Mouse (Mus musculus): Measurements from ENCODE around the gene Pef1. TPM values are rescaled to one million over a fixed set of nuclear protein-coding genes. Genes with fewer than 3 reads are reported as not detected.

Pef1 gene
- polyA plus RNA-seq, 1 experiment from 2014 or later = 63.2 TPM

DNA sequence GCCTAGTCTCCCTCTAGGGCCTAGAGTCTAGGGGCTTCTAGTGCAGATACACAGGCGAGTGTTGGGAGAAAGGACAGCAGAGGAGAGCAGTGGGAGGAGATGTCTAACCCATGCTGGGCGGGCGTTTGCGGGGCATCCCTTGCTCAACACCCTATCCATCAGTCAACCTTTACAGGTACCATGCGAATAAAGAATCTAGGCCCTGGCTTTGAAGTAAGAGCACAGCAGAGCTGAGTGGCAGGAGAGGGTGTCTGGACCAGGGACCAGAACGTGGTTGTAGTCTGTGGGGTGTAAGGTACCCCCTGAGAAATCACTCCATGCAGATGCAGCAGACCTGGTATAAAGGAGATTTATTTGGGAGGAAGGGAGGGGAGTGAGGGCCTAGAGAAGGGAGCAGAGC, 61.8 kb downstream of the Pef1 start:
- CTCF ChIA-PET = no interaction called here
- no peaks in the 10 kb centered on the region for H3K27me3 ChIP-seq
- TF ChIP-seq CTCF (IDR thresholded peaks at IDR 0.05) = no peak

DNA sequence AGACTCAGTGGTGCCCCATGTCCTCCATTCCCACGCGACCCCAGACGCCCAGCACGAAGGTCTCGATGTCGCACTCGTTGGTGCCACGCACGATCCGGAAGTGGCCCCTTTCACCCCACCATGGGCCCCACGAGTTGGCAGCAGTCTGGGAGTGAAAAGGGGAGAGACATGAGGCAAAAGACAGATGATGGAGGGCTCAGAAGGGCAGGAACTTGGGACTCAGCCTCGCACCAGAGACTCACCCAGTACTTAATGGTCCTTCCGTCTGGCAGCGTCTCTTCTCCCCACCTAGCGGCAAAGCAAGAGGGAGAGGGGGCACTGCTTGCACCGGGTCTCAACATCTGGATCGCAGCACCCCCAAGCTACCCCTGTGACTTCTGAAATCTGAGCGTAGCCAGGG, 63.7 kb downstream of the Pef1 start:
- TF ChIP-seq CTCF (IDR thresholded peaks at IDR 0.05) = no peak
- ATAC-seq (no peak), DNase-seq (ENCODE audit: low read depth, low spot score) (no peak)
- in situ Hi-C loops (cut with MboI; ENCODE audit: low pct_unique_long_range_greater_than_20kb) = no loop called here
- ChIA-PET POLR2A (no interaction called here), CTCF (no interaction called here)
- H3K27me3 ChIP-seq = no peaks in the 10 kb centered on the region

More for the DNA sequence above, 61.8 kb downstream of the Pef1 start:
- DNase-seq (ENCODE audit: low read depth, low spot score) (no peak), ATAC-seq (no peak)
- in situ Hi-C loops (cut with MboI; ENCODE audit: low pct_unique_long_range_greater_than_20kb) = no loop called here
- POLR2A ChIA-PET = no interaction called here

DNA sequence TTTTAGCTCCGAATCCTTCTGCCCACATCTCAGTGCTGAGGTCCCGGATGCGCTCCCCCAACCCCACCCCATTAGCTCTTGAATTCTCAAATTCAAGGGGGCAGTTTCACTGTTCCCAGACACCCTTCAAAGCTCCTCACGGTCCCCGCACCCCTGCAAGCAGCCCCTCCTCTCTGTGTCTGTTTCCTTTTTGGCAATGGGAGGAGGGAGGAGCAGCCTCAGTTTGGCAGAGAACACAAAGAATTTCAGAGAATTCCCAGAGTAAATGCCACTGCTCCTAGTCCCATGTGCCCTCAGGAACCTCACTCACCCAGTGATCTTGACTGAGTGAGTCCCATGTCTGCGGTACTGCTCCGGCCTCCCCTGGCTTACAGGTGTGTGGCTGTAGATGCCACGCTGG, 64.2 kb downstream of the Pef1 start:
- POLR2A ChIA-PET = no interaction called here

DNA sequence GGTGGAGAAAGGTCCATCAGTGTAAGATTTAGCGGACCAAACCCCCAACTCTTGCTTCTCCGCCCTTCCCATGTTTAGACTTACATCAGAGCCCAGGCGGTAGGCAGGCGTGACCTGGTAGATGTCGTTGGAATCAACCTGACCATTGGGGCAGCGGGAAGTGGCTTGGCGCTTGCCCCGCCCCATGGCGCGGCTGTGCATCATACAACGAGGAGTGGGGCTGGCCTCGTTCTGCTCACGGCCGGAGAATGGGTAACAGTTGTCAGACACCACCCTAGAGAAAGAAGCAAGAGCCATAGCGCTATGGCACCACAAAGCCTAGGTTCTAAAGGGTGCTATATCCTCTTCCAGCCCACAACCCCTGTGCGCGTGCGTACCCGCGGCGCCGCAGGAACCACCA, 65.0 kb downstream of the Pef1 start:
- ATAC-seq = no peak
- POLR2A ChIA-PET = interaction anchor here (0.7 kb wide), 1 partner anchor 120 kb away, joined by 7 read pairs; the partner anchor contains the start of gene Col16a1
- CTCF ChIA-PET = interaction anchor here (1.3 kb wide), 1 partner anchor 22 kb away, joined by 3 read pairs; no protein-coding TSS in a partner anchor
- H3K27me3 ChIP-seq = no peaks in the 10 kb centered on the region
- TF ChIP-seq CTCF (IDR thresholded peaks at IDR 0.05) = no peak
- no peak for DNase-seq (ENCODE audit: low read depth, low spot score)
- in situ Hi-C loops (cut with MboI; ENCODE audit: low pct_unique_long_range_greater_than_20kb) = no loop called here

More for the DNA sequence above, 64.2 kb downstream of the Pef1 start:
- no peak for ATAC-seq
- CTCF ChIA-PET = no interaction called here
- H3K27me3 ChIP-seq = no peaks in the 10 kb centered on the region
- in situ Hi-C loops (cut with MboI; ENCODE audit: low pct_unique_long_range_greater_than_20kb) = no loop called here
- no peak for TF ChIP-seq CTCF (IDR thresholded peaks at IDR 0.05)
- DNase-seq (ENCODE audit: low read depth, low spot score) = no peak

DNA sequence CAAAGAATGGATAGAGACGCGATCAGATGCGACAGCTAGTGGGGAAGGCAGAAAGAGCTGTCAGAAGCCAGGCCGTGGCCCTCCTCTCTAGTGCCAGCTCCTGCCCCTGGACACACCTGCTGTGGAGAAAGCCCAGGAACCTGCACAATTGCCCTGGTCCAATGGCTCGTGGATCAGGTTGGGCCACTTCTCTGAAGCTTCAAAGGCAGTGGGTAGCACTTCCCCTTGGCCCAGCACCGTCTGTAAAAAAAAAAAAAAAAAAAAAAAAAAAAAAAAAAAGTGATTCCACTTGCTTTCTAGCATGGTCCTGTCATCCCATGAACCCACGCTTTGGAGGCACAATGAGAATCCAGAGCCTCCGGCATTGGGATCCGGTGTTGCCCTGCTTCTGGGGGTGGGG, 65.5 kb downstream of the Pef1 start:
- POLR2A ChIA-PET = interaction anchor here (0.7 kb wide), 1 partner anchor 120 kb away, joined by 7 read pairs; the partner anchor contains the start of gene Col16a1
- ATAC-seq = no peak
- in situ Hi-C loops (cut with MboI; ENCODE audit: low pct_unique_long_range_greater_than_20kb) = no loop called here
- CTCF ChIA-PET = interaction anchor here (1.3 kb wide), 1 partner anchor 21 kb away, joined by 3 read pairs; no protein-coding TSS in a partner anchor
- DNase-seq (ENCODE audit: low read depth, low spot score) = no peak
- H3K27me3 ChIP-seq = no peaks in the 10 kb centered on the region
- TF ChIP-seq CTCF (IDR thresholded peaks at IDR 0.05) = no peak

DNA sequence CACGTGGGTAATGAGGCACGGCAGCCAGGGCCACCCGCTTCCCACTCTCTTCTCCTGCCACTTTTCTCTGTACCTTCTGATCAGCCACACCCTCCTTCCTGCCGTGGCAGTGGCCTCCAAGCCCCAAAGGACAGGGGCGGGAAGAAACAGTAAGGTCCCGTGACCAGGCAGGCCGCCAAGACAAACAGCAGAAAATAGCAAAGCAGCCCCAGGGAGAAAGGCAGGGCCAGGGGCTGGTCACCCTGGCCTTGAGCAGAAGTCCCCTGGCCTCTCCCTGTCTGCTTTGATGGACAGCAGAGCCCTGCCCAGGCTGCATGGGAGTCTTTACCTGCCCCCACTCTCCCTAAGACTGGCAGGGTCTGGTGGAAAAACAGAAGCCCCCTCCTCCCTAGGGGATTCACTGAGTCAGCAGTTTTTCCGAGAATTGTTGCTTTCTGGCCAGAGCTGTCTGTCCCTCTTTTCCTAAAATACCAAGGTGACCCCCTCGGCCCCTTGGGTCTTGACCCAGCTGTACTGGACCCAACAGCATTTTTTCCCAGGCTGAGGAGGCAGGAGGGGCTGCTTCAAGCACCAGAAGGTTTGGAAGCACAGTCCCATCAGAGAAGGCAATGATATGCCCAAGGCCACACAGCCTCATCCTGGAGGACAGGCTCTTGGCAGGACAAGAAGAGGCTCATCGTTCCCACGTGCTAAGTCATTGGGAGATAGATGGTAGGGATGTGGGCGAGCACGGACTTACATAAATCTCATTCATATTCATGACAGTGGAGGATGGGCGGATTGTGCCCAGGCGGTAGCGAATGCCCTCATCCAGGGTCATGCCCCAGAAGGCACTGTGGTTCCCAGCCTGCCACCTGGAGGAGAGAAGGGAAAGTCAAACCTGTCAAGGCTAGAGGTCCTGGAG, 66.2 kb downstream of the Pef1 start:
- TF ChIP-seq CTCF (IDR thresholded peaks at IDR 0.05) = no peak
- DNase-seq (ENCODE audit: low read depth, low spot score) (no peak), ATAC-seq (no peak)
- CTCF ChIA-PET = interaction anchor here (1.3 kb wide), 1 partner anchor 20 kb away, joined by 3 read pairs; no protein-coding TSS in a partner anchor
- H3K27me3 ChIP-seq = no peaks in the 10 kb centered on the region
- in situ Hi-C loops (cut with MboI; ENCODE audit: low pct_unique_long_range_greater_than_20kb) = no loop called here
- POLR2A ChIA-PET = no interaction called here

DNA sequence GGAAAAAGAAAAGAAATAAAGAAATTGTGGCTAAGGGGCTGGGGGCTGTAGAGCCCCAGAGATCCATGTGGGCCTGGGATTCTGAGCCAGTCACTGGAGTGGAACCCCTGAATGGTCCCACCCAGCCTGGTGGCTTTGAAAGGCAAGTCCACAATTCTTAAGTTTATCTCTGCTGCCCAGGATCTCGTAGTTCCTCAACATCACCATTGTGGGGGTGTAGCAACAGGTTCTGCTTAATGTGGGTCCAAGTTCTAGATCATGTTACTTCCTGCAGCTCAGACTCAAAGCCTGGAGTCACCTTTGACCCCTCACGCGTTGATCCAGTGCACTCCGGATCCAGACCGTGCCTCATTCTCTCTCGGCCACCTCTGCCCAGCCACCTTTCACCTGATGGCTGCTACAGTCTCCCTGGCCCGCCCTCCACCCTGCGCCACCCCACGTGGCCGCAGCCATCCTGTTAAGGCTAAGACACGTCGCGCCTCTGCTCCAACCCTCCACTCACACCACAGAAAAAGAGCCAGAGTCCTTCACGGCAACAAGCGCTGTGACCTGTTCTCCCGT, 67.1 kb downstream of the Pef1 start:
- ATAC-seq (no peak), DNase-seq (ENCODE audit: low read depth, low spot score) (no peak)
- in situ Hi-C loops (cut with MboI; ENCODE audit: low pct_unique_long_range_greater_than_20kb) = no loop called here
- CTCF ChIA-PET = no interaction called here
- no peaks in the 10 kb centered on the region for H3K27me3 ChIP-seq
- POLR2A ChIA-PET = interaction anchor here (1.3 kb wide), 1 partner anchor 9 kb away, joined by 4 read pairs; no protein-coding TSS in a partner anchor
- TF ChIP-seq CTCF (IDR thresholded peaks at IDR 0.05) = no peak

DNA sequence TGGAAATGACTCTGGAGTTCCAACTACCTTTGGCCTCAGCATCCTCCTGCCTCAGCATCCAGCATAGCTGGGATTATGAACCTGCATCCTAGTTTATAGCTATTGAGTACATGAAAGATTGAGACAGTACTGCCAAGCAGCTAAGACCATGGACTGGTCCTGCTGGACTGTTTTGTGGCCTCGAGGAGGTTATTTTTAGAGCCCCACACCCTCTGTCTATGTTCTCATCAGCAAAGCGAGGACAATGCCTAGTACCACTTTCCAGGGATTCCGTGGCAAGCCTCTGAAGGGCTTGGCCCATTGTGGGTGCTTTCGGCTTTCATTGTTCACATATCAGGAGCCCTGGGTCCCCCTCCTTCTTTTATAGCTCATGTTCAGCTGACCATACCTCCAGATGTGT, 68.0 kb downstream of the Pef1 start:
- ChIA-PET CTCF (interaction anchor here (1.4 to 1.5 kb wide), 2 partner anchors 8 to 19 kb away, joined by 3 to 4 read pairs; no protein-coding TSS in a partner anchor), POLR2A (interaction anchor here (1.3 kb wide), 1 partner anchor 8 kb away, joined by 4 read pairs; no protein-coding TSS in a partner anchor)
- ATAC-seq (no peak), DNase-seq (ENCODE audit: low read depth, low spot score) (no peak)
- in situ Hi-C loops (cut with MboI; ENCODE audit: low pct_unique_long_range_greater_than_20kb) = no loop called here
- no peak for TF ChIP-seq CTCF (IDR thresholded peaks at IDR 0.05)
- no peaks in the 10 kb centered on the region for H3K27me3 ChIP-seq

DNA sequence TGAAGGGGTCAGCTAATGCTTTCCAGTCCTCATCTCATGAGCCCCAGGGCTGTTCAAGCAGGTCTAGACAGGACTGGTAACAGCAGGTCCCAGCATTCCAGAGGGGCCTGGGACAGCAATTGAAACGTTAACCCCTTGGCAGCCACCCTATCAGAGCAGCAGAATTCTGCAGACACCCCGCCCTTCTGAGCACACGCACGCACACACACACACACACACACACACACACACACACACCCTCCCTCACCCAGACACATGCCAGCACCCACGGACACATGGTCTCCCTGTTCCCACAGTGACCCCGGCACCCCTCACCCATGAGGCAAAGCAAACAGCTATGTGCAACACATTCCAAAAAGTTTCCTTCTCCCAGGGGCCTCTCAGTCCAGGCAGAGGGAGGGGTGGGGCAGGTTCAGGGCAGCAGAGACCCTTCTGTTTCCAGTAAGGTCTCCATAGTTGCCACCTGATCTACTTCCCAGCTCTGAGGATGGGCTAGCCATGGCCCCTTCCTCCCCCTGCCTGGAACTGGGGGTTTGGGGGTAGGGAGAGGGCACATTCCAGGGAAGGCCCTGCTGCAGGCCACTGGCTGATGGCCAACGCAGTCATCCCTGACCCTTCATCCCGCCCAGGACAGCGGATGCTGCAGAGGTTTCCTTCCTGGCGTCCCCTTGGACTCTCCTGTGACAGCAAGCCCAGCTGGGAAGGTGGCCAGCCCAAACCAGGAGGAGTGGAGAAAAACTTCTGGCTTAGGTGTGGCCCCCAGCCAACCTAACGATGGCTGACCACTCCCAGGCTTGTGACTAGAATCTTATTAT, 69.8 kb downstream of the Pef1 start:
- ATAC-seq (no peak), DNase-seq (ENCODE audit: low read depth, low spot score) (peak; percentile 76)
- H3K27me3 ChIP-seq = no peaks in the 10 kb centered on the region
- CTCF ChIA-PET = interaction anchor here (1.5 to 1.7 kb wide), 2 partner anchors 17 kb away, joined by 3 to 6 read pairs; no protein-coding TSS in a partner anchor
- POLR2A ChIA-PET = no interaction called here
- in situ Hi-C loops (cut with MboI; ENCODE audit: low pct_unique_long_range_greater_than_20kb) = no loop called here
- no peak for TF ChIP-seq CTCF (IDR thresholded peaks at IDR 0.05)
